Mouse (Mus musculus) regulatory T cell (primary cell): ENCODE data around the gene Shisa8.

Experiments
- in situ Hi-C: fragments of 300-600 bp; cut with MboI, MseI; formaldehyde crosslinking; loops from one replicate; pipeline ENCODE4 v1.15.1; 2025; ENCODE audit warnings: high pct_unique_total_duplicates

Gene Shisa8

DNA sequence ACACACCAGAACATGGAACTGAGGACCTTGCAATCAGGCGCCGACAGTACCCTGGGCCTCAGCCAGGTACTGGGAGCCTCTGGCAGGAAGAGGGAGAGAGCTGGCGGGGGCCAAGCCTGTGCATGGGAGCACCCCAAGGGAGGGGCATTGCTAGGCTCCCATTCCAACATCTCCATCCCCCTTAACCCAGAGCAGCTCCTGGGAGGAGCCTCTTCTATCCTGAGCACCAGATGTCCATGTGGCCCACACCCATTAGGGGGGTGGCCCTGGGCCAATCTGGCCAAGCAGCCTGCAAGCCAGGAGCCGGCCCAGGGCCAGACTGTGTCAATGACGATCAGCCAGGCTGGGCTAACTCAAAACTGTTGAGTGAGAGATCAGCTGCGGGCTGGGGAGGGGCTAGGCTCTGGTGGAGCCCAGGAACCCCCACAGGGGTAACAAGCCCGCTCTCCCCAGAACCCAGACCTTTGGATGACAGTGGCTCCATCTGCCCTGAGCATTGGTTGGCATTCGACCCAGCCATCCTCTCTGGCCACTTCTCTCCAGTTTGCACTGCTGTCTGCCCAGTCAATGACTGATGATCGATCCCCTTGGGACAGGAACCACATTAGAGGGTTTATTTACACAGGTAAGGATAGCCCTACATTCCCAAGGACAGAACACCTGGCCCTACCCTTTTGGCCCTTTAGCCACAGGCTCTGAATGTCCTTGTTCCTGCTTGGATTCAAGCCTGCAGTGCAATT lies 6.1 kb downstream of the Shisa8 start:
- in situ Hi-C loops: no loop called here

DNA sequence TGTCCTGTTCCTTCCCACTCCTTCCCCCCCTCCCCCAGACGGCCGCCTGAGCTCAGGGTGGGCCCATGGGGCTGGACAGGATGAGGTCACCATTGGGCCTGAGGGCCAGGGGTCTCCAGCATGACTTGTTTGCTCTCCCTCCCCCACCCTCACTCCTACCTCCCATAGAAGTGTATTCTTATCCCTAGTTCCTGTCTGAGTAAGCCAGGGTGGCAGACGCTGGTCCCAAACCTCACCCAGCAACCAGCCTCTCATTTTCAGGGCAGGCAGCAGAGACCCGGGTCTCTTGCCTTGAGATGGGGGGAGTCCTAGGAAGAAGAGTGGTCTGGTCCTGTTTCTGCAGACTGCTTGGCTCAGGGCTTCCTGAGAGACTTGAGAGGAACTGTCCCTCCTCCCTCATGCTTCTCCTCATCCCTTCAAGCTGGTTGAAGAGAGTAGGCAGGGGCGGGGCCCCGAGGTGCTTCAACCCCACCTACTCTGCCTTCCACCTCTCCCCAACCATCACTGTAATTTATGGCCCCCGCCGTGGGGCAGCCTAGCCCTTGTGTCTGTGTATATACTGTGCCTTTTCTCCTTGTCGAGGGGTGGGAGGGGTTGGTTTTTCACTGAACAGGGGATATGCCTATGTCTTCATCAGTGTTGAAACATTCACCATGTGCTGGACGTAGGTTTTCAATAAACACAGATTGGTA lies 7.8 kb downstream of the Shisa8 start:
- in situ Hi-C loops: no loop called here

DNA sequence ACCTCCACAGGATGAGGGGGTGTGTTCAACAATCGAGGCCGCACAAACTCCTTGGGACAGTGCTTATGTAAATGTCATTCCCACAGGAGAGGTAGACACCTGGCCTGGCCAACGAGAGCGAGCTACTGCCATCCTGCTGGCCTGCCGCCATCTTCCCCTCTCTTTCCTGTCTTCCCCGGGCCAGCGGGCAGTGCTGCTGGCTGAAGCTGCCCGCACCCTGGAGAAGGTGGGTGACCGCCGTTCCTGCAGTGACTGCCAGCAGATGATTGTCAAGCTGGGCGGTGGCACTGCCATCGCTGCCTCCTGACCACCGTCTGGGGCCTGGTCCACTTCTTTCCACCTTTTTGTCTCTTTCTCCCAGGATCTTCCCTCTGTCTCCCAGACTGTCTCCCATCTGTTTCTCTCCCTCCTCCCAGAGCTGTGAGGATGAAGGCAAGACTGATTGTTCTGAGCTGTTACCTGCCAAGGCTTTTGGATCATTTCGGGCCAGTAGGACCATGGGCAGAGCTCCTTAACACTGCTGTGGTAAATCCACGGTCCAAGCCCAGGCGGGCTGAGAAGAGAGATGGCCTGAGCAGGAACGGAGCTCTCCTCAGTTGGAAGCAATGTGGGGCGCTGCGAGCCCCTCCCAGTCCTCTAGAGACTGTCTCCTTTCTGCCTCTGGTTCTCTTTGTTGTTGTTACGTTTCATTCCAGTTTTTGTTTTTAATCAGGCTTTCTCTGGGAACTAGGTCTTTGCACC lies 8.8 kb downstream of the Shisa8 start:
- in situ Hi-C loops: no loop called here

DNA sequence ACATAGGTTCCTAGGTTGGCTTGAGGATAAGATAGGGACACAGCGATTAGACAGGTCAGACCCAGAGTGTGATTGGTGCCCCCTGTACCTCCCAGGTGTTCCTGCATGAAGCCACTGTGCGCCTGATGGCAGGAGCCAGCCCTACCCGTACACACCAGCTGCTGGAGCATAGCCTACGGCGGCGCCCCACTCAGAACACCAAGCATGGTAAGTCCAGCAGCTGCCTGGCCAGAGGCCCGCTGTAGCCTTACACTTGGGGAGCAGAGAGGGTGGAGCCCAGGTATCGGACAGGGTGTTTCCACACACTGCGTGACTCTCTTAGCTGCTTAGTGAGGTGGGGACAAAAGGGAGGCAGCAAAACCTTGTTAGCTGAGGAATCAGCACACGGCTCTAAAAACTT lies 9.5 kb downstream of the Shisa8 start:
- in situ Hi-C loops: no loop called here

DNA sequence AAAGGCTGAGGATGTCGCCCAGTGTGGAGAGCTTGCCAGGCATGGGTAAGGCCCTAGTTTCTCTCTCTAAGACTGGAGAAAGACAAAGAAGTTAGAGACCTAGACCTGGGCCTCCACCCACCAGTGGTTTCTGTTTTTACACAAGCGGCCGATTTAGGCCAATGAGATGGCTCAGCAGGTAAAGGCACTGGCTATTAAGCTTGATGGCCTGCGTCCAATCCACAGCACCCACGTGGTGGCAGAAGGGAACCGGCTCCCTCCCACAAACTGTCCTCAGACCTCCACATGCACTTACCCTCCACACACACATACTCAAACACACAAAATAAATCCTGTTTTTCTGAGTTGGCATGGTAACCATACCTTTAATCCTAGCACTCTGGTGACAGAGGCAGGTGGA lies 10.5 kb downstream of the Shisa8 start:
- in situ Hi-C loops: no loop called here

DNA sequence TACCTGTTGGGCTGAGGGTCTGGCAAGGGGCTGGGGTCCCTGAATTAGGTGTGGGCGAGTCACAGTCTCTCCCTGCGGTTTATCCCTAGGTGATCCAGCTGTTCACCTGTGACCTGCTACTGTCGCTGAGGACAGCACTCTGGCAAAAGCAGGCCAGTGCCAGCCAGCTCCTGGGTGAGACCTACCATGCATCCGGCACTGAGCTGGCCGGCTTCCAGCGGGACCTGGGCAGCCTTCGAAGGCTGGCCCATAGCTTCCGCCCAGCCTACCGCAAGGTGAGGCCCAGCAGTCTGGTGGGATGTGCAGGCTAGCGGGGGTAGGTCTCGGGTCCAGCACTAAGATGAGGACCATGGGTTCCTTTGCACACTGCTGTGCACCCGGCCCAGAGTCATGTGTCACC lies 13.1 kb downstream of the Shisa8 start:
- in situ Hi-C loops: no loop called here

DNA sequence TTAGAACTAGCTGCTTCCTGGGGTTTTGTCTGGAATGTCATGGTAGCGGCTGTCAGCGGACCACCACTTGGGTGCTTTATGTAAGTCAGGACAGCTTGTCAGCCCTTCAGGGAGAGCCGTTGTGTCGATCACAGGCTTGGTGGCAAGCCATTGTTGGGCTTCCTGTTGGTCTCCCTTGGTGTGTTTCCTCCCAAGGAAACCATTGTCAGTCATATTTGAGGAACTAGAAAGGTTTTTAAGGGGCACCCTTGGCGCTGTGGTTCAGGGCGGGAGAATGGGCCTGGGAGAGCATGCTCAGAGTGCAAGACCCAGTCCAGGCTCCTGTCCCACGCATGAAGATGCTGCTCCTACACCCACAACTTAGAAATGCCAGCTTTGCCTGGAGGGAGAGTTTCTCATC lies 14.3 kb downstream of the Shisa8 start:
- in situ Hi-C loops: no loop called here

DNA sequence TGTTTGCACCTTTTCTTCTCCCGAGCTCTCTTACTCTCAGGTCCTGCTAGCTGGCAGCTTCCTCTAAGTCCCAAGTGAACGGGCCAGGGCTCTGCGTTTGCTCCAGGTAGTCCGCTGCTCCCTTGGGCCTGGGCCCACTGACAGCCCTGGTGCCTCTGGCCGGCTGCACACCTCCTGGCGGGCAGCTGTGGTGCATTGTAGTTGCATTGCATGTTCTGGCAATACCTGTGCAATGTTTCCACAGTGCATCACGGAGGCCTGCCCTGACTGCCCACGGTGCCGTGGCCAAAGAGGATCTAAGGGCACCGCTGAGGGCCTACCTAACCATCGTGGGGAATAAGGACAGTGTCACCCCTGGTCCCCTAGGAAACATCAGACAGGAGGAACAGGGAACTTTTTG lies 14.7 kb downstream of the Shisa8 start:
- in situ Hi-C loops: no loop called here

DNA sequence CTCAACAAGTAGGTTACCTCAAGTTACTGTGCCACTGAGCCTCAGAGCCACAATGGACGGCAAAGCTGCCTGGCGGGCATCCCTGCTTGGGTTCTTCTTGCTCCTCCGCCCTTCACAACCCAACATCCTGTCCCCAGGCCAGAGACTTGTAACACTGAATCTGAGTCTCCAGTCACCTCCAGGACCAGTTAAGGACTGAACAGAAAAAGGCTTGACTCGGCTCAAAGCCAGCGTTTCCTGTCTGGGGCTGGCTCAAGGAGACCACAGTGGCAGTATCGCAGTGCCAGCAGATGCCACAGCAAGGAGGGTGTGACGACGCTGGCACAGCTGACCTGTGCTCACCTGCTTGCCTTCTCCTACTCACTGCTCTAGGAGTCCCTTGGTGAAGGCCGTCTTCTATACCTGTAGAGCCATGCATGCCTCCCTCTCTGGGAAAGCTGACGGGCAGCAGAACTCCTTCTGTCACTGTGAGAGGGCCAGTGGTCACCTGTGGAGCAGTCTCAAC lies 15.3 kb downstream of the Shisa8 start:
- in situ Hi-C loops: no loop called here

DNA sequence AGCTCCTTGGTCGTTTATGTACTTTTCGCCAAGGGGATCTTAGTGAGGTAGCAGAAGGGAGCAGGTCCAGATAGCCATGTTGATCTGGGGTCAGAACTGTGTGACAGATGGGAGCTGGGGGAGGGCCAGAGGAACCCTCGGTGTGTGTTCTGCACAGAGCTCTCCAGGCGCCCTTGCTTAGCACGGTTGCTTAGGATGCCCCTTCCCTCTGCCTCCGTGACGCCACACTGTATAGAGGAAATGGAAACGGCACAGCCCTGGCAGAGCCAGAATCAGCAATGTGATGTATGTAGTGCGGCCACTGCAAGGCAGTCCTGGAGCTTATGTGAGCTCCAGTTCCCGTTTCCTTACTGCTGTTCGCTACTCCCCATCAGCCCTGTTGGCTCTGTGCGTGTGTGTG lies 16.3 kb downstream of the Shisa8 start:
- in situ Hi-C loops: no loop called here

DNA sequence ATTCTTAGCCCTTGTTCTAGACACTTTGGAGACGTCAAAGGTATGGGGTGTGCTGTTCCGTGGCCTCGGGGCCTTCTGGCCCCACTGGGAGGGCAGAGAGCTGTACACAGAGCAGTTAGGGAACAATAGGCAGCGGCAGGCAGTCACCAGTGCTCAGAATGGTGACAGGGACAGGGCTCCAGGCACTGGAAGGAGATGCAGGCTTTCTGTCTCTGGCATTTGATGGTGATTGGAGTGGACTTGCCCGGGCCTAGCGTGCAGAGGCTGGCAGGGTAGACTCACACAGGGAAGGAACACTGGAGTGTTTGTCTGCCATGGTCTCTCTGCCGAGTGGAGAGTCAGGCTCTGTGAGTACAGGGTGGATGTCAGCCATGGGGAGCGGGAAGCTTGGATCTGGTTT lies 20.0 kb downstream of the Shisa8 start:
- in situ Hi-C loops: no loop called here

DNA sequence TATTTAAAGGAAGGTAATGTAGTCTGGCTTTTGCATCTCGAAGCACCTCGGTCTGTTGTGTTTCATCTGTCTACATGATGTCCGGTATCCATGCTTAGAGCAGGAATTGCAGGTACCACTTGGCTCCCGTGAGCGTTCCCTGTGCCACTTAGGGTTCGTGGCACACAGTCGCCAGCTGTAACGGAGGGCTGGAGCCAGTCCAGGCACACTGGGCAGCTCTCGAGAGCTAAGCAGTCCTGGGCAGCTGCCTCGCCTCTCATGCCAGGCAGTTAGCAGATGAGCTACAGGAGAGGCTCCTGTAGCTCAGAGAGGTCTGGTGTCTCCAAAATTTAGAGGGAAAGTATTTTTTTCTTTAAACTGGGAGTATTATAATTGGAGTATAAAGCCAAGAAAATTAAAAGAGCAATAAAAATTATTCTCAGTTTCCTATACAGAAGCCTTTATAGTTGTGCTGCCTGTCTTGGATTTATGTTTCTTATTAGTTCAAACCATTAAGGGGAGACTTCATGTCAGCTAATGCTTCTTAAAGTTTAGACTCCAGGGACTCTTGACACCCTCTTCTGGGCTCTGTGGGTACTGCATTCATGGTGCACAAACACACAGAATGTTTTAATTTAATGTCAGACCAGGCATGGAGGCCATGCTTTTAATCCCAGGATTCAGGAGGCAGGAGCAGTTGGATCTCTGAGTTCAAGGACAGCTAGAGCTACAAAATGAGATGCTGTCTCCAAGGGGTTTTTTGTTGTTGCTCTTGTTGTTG lies 24.0 kb downstream of the Shisa8 start:
- in situ Hi-C loops: loop anchor here (10.0 kb wide), 1 partner anchor 554 kb away; no protein-coding TSS in a partner anchor

DNA sequence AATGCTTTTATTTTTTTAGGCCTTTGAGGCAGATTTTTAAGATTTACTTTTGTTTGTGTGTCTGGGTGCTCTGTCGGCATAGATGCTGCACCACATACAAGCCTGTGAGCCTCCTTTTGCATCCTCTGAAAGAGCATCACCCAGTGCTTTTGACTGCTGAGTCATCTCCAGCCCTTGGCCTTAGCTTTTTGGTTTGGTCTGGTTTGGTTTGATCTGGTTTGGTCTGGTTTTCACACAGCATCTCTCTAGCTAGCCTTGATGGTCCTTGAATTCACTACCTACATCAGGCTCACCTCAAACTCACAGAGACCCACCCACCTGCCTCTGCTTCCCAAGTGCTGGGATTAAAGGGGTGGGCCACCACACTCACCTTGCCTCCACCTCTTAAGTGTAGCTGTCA lies 24.7 kb downstream of the Shisa8 start:
- in situ Hi-C loops: loop anchor here (10.0 kb wide), 1 partner anchor 553 kb away; no protein-coding TSS in a partner anchor

DNA sequence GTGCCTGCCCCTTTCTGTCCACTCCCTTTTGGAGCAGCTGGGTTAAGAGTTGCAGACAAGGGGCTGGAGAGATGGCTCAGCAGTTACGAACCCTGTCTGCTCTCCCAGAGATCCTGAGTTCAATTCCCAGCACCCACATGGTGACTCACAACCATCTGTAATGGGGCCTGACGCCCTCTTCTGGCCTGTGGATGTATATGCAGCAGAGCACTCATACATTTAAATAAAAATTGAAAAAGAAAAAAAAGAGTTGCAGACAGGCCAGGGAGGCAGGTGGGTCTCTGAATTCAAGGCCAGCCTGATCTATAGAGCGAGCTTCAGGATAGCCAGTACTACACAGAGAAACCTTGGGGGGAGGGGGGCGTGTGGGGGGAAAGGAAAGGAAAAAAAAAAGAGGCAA lies 25.2 kb downstream of the Shisa8 start:
- in situ Hi-C loops: loop anchor here (10.0 kb wide), 1 partner anchor 553 kb away; no protein-coding TSS in a partner anchor

DNA sequence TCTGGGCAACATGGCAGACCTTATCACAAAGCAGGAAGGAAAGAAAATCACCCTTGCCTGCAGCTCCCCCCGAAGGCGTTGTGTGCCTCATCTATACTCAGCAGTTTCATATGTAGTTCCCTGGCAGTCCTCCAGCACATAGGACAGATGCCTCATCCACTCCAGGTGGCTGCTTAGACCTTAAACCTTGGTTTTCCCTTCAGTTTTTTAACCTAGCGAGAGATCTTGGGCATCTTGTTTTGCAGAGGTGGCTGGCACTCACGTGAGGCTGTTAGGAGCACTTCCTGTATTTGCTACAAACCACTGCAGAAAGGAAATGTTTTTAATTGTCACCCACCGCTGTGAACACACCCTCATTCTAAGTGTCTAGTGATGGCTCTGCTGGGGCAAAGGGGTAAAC lies 25.7 kb downstream of the Shisa8 start:
- in situ Hi-C loops: loop anchor here (10.0 kb wide), 1 partner anchor 552 kb away; no protein-coding TSS in a partner anchor

DNA sequence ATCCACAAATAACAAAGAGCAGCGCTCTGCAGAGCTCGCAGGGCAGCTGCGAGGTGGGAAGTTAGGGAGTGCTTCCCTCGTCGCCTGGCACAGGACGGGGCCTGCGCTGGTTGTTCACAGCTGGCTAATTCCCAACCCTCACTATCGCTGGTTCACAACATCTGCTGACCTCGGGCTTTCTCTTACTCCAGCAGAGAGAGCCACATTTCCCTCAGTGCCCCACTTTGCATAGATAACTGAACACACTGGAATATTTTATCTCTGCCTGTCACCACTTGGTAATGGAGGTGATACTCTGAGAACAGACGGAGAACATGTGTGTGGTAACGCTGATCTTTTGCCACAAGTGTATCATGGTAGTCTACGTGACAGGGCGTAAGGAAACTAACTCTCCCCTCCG lies 26.5 kb downstream of the Shisa8 start:
- in situ Hi-C loops: loop anchor here (10.0 kb wide), 1 partner anchor 551 kb away; no protein-coding TSS in a partner anchor

DNA sequence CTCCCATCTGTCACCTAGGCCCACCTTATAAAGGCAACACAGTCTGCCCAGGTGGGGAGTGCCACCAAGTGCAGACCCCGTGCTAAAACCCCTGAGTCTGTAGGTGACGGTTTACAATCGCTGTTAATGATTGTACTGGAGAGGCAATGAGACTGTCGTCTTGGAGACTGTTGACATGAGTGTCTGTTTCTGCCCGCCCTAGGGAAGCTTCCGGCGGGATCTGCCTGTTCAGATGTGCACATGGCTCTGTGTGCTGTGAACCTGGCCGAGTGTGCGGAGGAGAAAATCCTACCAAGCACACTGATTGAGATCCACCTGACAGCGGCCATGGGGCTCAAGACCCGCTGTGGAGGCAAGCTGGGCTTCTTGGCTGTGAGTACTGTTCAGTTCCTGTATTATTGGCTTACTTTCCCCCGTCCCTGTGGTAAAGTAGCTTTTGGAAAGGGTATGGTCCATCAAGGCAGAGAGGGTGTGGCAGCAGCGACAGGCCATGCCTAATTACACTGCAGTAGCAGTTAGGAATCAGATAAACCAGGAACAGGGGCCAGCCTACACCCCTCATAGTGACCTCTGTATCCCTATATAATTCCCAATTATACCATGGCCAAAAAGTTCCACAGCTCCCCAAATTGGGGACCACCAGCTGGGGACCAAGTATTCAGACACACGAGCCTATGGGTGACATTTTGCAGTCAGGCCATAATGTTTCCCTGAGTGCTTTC lies 27.4 kb downstream of the Shisa8 start:
- in situ Hi-C loops: loop anchor here (10.0 kb wide), 1 partner anchor 550 kb away; no protein-coding TSS in a partner anchor

DNA sequence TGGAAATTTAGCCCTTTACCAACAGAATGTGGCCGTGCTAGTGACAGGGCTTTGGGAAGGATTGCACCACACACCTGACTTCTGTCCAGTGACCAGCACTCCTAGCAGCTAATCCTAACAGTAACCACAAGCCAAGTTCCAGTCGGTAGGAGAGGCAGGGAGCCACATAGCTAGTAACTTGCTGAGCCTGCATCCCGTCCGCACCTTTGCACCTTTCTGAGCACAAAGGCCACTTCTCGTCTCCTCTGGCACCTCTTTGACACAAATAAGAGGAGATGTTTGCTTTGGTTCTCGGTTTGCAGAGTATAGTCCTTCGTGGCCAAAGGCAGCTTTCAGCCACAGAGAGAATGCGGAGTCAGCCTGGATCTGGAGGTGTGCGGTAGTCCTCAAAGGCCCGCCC lies 28.0 kb downstream of the Shisa8 start:
- in situ Hi-C loops: loop anchor here (10.0 kb wide), 1 partner anchor 550 kb away; no protein-coding TSS in a partner anchor

DNA sequence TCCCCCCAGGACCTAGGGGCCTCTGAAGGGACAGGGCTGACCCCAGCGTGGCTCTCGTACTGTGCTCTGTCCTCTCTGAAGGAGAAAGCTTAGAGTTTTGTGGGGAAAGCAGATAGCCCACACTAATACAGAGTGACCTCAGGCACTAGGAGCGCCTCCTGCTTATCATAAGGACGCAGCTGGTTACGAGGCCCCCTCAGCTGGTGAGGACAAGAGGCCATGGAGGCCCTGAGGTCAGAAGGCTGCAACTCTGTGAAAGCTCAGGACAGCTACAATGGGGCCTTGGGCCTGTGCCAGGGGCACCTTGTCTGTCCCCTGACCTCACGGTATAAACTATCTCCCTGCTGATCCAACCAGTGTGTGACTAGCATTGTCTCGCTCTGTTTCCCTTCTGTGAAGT lies 28.4 kb downstream of the Shisa8 start:
- in situ Hi-C loops: loop anchor here (10.0 kb wide), 1 partner anchor 549 kb away; no protein-coding TSS in a partner anchor

DNA sequence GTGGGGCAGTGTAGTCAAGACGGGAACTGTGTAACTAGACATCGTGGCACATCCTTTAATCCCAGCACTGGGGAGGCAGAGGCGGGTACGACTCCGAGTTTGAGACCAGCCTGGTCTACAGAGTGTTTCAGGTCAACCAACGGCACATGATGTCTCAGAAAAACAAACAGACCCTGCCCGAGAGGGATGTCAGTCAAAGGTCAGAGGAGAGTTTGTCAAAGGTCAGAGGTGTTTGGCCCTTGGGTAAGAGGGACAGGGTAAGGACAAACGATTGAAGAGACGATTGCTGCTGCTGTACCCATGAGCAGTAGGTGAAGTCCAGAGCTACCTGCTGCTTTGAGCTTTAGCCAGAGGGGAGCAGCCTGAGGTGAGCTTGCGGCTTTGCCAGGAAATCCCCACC lies 29.0 kb downstream of the Shisa8 start:
- in situ Hi-C loops: loop anchor here (10.0 kb wide), 1 partner anchor 549 kb away; no protein-coding TSS in a partner anchor
